Mouse (Mus musculus) heart, adult 2 months (tissue): ENCODE data around the gene Tinag.

Source experiments
- CTCF ChIP-seq: fragments of 200-600 bp; IDR thresholded peaks from 2 replicates; pipeline ENCODE4 v1.8.1; 2022; ENCODE audit warnings: antibody characterized with exemption, mild to moderate bottlenecking, moderate library complexity
- EP300 ChIP-seq: fragments of 200-500 bp; IDR thresholded peaks from 2 replicates; pipeline ENCODE4 v1.6.1; 2011; ENCODE audit warnings: low read depth, low read length, control low read depth; ENCODE audit not compliant: insufficient read depth
- POLR2A ChIP-seq: fragments of 200-500 bp; IDR thresholded peaks from 2 replicates; pipeline ENCODE4 v1.6.1; 2011; ENCODE audit warnings: mild to moderate bottlenecking, low read depth, low read length, control low read depth; ENCODE audit not compliant: insufficient read depth

- TF ChIP-seq CTCF = no peak
- no peak for TF ChIP-seq EP300
- no peak for TF ChIP-seq POLR2A
These were observed 130.4 kb downstream of the Tinag start for GRCm38 (mm10) chr9:76915093-76915661.
